Mouse (Mus musculus) small intestine, adult 2 months (tissue): Measurements from ENCODE around the gene Fastkd1. TPM values are rescaled to one million over a fixed set of nuclear protein-coding genes. Genes with fewer than 3 reads are reported as not detected.

ENCODE experiments used
- H3K27ac ChIP-seq: fragments of 200-500 bp; 2 replicates; pipeline ENCODE4 v1.5.1; 2012; ENCODE audit warnings: low read depth, low read length, control low read depth, inconsistent platforms; ENCODE audit not compliant: insufficient read depth
- H3K27me3 ChIP-seq: fragments of 200-500 bp; 2 replicates; pipeline ENCODE4 v1.6.1; 2012; ENCODE audit warnings: mild to moderate bottlenecking, moderate library complexity, low read length, inconsistent platforms; ENCODE audit not compliant: control insufficient read depth, insufficient read depth
- H3K36me3 ChIP-seq: fragments of 200-500 bp; 2 replicates; pipeline ENCODE4 v1.6.1; 2012; ENCODE audit warnings: mild to moderate bottlenecking, low read length, control low read depth, inconsistent platforms; ENCODE audit not compliant: control insufficient read depth, insufficient read depth
- H3K4me1 ChIP-seq: fragments of 200-500 bp; 2 replicates; pipeline ENCODE4 v1.6.1; 2012; ENCODE audit warnings: low read length, inconsistent platforms, mixed read lengths; ENCODE audit not compliant: control insufficient read depth, insufficient read depth, insufficient read length
- H3K4me3 ChIP-seq: fragments of 200-500 bp; 2 replicates; pipeline ENCODE4 v1.5.1; 2012; ENCODE audit warnings: low read depth, mild to moderate bottlenecking, control low read depth, inconsistent platforms, low read length, moderate library complexity
- CTCF ChIP-seq: fragments of 200-500 bp; IDR thresholded peaks from 2 replicates; pipeline ENCODE4 v1.5.1; 2012; ENCODE audit warnings: low read depth, mild to moderate bottlenecking, control low read depth, inconsistent platforms, low read length, moderate library complexity, mixed read lengths; ENCODE audit not compliant: insufficient replicate concordance, insufficient read length; ENCODE audit errors: extremely low read depth
- POLR2A ChIP-seq: fragments of 200-500 bp; IDR thresholded peaks from 2 replicates; pipeline ENCODE4 v1.6.1; 2012; ENCODE audit warnings: low read depth, mild to moderate bottlenecking, control low read depth, inconsistent platforms, low read length, moderate library complexity
- WGBS: fragments of 180-500 bp; shearing (Covaris S2); methylation state at CpG from one replicate; pipeline ENCODE4 v1.1.7; 2018; 5-methylcytosine and 5-hydroxymethylcytosine counted together
- polyA plus RNA-seq: library from polyadenylated mRNA; depleted of rRNA; stranded (reverse); fragments of >200 nt; gene quantifications from 2 replicates; pipeline ENCODE4 v1.2.3, GENCODE M21; 2012

Fastkd1 gene
- polyA plus RNA-seq, 1 experiment: 1.1 TPM

DNA sequence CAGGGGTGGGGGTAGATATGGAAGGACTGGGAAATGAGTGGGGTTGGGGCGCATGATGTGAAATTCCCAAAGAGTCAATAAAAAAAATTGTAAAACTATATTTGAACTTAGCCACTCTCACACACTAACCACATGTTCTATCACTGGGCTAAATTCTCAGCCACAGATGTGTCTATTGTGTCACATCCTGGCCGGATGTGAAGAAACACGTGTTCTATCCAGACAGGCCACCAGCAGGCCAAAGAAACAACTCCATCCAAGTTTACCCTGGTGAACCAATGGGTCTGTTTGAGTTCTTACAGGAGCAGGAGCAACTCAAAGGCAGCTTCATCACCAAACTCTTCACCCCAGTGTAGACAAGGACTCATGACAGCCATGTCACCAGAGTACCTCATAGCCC lies 3.2 kb upstream of the Fastkd1 start:
- Histone ChIP-seq H3K36me3 (no peaks in the 10 kb centered on the region), H3K27me3 (no peaks in the 10 kb centered on the region), H3K4me3 (no peak overlapping the region), H3K27ac (no peak overlapping the region), H3K4me1 (no peaks in the 10 kb centered on the region)
- 67% methylated on average over 3 of the region's 3 CpGs for WGBS
- no peak for TF ChIP-seq CTCF
- TF ChIP-seq POLR2A: no peak

DNA sequence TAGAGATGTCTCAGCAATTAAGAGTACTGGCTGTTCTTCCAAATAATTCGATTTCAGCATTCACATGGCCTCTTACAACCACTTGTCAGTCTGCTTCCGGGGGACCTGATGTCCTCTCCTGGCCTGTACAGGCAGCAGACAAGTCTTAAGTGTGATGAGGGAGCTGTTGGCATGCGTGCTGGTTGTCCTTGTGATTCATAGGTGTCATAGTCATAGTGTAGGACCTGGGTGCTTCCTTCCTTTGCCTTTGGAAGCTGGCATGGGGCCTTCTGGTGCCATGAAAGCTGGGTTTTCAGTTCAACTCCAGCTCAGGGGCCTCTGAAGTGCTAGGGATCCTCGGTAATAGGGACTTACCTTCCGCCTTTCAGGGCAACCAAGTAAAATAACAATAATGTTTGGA lies 810 bp upstream of the Fastkd1 start:
- H3K36me3 ChIP-seq: peaks cover 4% of the 10 kb centered on the region; the same call in 1 of the 2 replicates
- H3K27me3 ChIP-seq: no peaks in the 10 kb centered on the region
- 77% methylated on average over 5 of the region's 5 CpGs for WGBS
- H3K4me3 ChIP-seq: no peak overlapping the region
- TF ChIP-seq POLR2A (no peak), CTCF (no peak)
- no peaks in the 10 kb centered on the region for H3K4me1 ChIP-seq
- H3K27ac ChIP-seq: no peak overlapping the region

DNA sequence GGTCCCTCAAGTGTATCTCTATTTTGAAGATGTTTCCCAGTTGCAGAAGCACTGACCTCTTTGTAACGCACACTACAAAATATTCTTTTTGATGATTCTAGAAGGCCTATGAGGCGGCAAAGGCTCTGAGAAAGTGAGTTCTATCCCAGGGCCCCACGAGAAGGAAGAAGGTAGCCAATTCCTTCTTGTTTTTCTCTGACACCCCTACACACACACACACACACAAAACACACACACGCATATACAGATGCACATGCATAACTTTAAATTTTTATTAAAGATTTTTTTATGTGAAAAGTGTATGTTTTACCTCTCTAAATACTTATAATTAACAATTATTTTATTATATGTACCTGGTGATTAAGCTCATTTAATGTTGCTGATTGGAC lies 304 bp upstream of the Fastkd1 start:
- WGBS: 19% methylated on average over 4 of the region's 4 CpGs
- Histone ChIP-seq H3K27me3 (no peaks in the 10 kb centered on the region), H3K4me3 (no peak overlapping the region), H3K4me1 (no peaks in the 10 kb centered on the region), H3K27ac (no peak overlapping the region), H3K36me3 (peaks cover 4% of the 10 kb centered on the region; the same call in 1 of the 2 replicates)
- TF ChIP-seq POLR2A (no peak), CTCF (no peak)

DNA sequence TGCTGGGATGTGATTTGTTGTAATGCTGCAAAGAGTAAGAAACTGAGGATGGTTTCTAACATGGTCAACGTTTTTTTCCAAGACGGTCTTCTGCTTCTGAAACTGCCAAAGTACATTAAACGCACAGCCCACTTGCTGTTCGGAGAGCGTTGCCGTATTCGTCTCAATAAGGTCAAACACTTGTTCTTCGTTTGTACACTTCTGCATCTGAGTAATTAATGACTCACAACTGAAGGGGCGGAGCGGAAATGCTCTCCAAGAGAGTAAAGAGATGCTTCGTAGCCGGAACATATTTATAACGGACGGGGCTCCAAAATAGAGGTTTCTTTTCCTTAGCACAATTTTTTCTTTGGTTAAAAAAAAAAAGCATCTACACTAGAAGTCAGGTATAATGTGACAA lies 1.1 kb downstream of the Fastkd1 start:
- H3K27ac ChIP-seq: no peak overlapping the region
- no peak for TF ChIP-seq POLR2A
- no peak for TF ChIP-seq CTCF
- H3K36me3 ChIP-seq: peaks cover 12% of the 10 kb centered on the region
- 73% methylated on average over 14 of the region's 14 CpGs for WGBS
- no peaks in the 10 kb centered on the region for H3K4me1 ChIP-seq
- no peaks in the 10 kb centered on the region for H3K27me3 ChIP-seq
- H3K4me3 ChIP-seq: no peak overlapping the region

DNA sequence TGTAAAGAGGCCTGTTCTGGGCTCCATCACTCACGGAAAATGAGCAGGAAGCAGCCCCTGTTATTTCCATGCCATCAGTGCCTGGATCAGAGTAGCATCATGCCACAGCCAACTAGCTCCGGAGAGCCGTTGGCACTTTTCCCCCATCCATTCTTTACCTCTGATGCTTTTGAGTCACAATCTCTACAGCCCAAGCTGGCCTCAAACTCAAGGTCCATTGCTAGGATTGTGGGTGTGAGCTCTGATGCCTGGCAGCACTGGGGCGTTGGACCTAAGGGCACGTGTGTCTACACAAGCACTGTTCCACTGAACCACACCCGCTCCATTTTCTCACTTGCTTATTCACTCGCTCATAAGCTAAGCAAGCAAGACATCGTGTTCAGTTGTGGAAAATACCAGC lies 12.9 kb downstream of the Fastkd1 start:
- 92% methylated on average over 8 of the region's 8 CpGs for WGBS
- H3K27ac ChIP-seq: no peak overlapping the region
- H3K36me3 ChIP-seq: peaks cover 39% of the 10 kb centered on the region
- no peak for TF ChIP-seq CTCF
- TF ChIP-seq POLR2A: no peak
- H3K4me1 ChIP-seq: no peaks in the 10 kb centered on the region
- no peak overlapping the region for H3K4me3 ChIP-seq
- no peaks in the 10 kb centered on the region for H3K27me3 ChIP-seq

DNA sequence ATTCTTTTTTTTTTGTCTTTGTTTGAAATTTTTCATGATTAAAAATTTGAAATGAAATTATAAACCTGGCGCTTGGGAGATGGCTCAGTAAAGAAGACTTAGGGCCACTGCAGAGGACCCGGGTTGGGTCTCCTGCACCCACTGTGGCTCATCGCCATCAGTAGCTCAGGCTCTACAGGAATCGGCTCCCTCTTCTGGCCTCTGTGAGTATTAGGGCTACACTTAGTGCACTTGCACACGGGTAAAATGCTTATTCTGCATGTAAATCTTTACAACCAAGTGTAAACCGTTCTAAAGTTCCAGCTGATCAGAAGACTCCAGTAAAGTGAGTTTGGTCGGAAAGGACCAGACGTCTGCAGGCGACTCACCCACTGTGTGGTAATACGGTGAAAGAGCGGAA lies 19.8 kb downstream of the Fastkd1 start:
- WGBS: 95% methylated on average over 11 of the region's 11 CpGs
- no peak overlapping the region for H3K27ac ChIP-seq
- no peaks in the 10 kb centered on the region for H3K27me3 ChIP-seq
- no peak overlapping the region for H3K4me3 ChIP-seq
- TF ChIP-seq CTCF: no peak; the same call in 1 of the 2 replicates
- TF ChIP-seq POLR2A: no peak
- H3K4me1 ChIP-seq: no peaks in the 10 kb centered on the region
- peaks cover 49% of the 10 kb centered on the region for H3K36me3 ChIP-seq

DNA sequence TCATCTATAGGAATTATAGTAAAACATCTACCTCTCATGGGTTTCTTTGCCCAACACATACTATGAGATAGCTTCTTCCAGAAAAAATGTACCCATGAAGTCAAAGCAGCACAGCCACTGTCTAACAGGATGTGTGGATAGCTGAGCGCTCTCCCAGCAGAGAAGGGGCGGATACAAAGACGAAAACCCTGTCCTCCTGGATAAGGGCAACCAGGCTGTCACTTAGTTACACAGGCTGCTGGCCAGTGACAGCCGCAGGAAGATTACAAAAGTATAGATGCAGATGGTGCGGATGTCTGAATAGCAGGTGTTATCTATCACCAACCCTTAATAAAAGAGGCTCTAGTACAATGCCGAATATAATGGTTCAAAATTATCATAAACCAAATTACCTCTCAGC lies 22.5 kb downstream of the Fastkd1 start:
- no peaks in the 10 kb centered on the region for H3K27me3 ChIP-seq
- no peaks in the 10 kb centered on the region for H3K4me1 ChIP-seq
- H3K27ac ChIP-seq: no peak overlapping the region
- peaks cover 53% of the 10 kb centered on the region for H3K36me3 ChIP-seq
- 92% methylated on average over 6 of the region's 6 CpGs for WGBS
- TF ChIP-seq POLR2A: no peak
- no peak for TF ChIP-seq CTCF
- H3K4me3 ChIP-seq: no peak overlapping the region

DNA sequence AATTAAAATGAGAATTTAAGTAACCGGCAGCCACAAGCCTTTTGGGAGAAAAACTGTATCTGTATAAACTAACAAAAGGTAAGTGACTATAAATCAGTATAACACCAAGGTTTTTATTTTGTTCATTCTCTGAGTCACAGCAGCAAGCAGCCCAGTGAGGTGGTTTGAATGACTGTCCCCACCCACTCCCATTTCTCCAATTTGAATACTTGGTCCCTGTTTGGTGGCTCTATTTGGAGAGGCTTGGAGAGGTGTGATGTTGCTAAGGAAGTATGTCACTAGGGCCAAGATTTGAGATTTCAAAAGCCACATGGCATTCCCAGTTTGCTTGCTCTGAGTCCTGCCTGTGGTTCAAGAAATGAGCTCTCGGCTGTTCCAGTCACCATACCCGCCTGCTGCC lies 23.1 kb downstream of the Fastkd1 start:
- H3K27me3 ChIP-seq: no peaks in the 10 kb centered on the region
- H3K36me3 ChIP-seq: peaks cover 52% of the 10 kb centered on the region
- H3K4me3 ChIP-seq: no peak overlapping the region
- TF ChIP-seq POLR2A (no peak), CTCF (no peak)
- H3K27ac ChIP-seq: no peak overlapping the region
- 96% methylated on average over 3 of the region's 3 CpGs for WGBS
- H3K4me1 ChIP-seq: no peaks in the 10 kb centered on the region
